Mouse (Mus musculus) embryonic facial prominence, embryonic 10.5 days (tissue): Measurements from ENCODE around the gene Pde4d. TPM values are rescaled to one million over a fixed set of nuclear protein-coding genes. Genes with fewer than 3 reads are reported as not detected.

Source experiments
- DNase-seq: peaks from one replicate; pipeline ENCODE4 v3.0.0-alpha.2; 2017; ENCODE audit warnings: low spot score
- H3K27ac ChIP-seq: fragments of 300-500 bp; sonication (generic); replicated peaks from 2 replicates; pipeline ENCODE4 v1.5.1; 2016; ENCODE audit warnings: mild to moderate bottlenecking
- H3K27me3 ChIP-seq: fragments of 300-500 bp; sonication (generic); replicated peaks from 2 replicates; pipeline ENCODE4 v1.6.1; 2016; ENCODE audit warnings: low read depth, mild to moderate bottlenecking; ENCODE audit not compliant: poor library complexity, severe bottlenecking
- H3K36me3 ChIP-seq: fragments of 300-500 bp; sonication (generic); replicated peaks from 2 replicates; pipeline ENCODE4 v1.6.1; 2016; ENCODE audit warnings: mild to moderate bottlenecking, moderate library complexity
- H3K4me1 ChIP-seq: fragments of 300-500 bp; sonication (generic); 2 replicates; pipeline ENCODE4 v1.6.1; 2016
- H3K4me3 ChIP-seq: fragments of 300-500 bp; sonication (generic); 2 replicates; pipeline ENCODE4 v1.5.1; 2016; ENCODE audit warnings: mild to moderate bottlenecking, moderate library complexity
- H3K9me3 ChIP-seq: fragments of 300-500 bp; sonication (generic); 2 replicates; pipeline ENCODE4 v1.6.1; 2016; ENCODE audit warnings: mild to moderate bottlenecking
- WGBS: fragments of 180-500 bp; shearing (Covaris S2); methylation state at CpG from one replicate; pipeline ENCODE4 v1.1.7; 2016; 5-methylcytosine and 5-hydroxymethylcytosine counted together
- polyA plus RNA-seq: library from polyadenylated mRNA; unstranded; fragments of >200 nt; fragmentation: Nextera tagmentation; extraction: Ambion mirVana; gene quantifications from 2 replicates; pipeline ENCODE4 v1.2.1, GENCODE M21; 2016

Gene Pde4d
- polyA plus RNA-seq, 1 experiment from 2014 or later: 19.7 TPM

DNA sequence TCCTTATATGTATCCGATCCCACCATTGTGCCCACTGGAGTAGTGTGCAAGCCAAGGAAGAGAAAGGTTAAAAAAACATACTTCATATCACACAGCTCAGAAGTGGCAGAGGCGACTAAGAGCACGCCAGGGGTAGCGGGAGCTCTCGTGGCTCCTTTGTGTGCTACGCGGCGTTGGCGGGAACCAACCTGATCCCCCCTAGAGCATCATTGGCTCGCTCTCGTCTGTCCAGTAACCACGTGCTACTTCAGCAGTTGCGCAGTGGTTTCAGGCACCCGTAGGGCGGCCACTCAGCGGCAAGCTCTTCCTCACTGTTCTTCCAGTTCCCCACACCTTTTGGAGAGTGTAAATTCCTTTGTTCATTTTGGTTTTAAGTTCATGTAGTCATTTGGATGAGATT, 758.9 kb downstream of the Pde4d start:
- 94% methylated on average over 16 of the region's 16 CpGs for WGBS
- peaks cover 10% of the 10 kb centered on the region for H3K4me1 ChIP-seq
- H3K36me3 ChIP-seq: no peaks in the 10 kb centered on the region
- no peak overlapping the region for H3K4me3 ChIP-seq
- no peak overlapping the region for H3K27ac ChIP-seq
- peaks cover 13% of the 10 kb centered on the region; the same call in 1 of the 2 replicates for H3K27me3 ChIP-seq
- no peaks in the 10 kb centered on the region for H3K9me3 ChIP-seq
- DNase-seq: no peak

DNA sequence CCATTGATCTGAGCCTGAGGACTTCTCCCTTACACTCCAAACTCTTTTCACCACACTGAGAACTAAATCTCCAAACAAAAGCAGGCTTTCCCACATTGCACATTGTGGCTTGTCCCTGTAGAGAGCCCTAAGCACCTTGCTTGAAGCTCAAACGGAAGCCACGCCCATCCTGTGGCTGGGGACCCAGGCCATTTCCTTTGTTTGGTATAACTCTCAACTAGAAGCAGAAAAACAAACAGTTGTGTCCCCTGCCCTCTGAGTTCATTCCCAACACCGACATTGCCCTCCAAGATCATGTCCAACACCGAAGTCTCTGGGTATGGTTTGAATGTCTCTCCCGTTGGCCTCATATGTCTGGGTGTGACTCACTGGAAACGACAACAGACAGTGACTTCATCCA, 759.7 kb downstream of the Pde4d start:
- H3K9me3 ChIP-seq: no peaks in the 10 kb centered on the region
- WGBS: 75% methylated on average over 6 of the region's 6 CpGs
- H3K36me3 ChIP-seq: no peaks in the 10 kb centered on the region
- no peak overlapping the region for H3K4me3 ChIP-seq
- no peak for DNase-seq
- peaks cover 10% of the 10 kb centered on the region for H3K4me1 ChIP-seq
- H3K27ac ChIP-seq: no peak overlapping the region
- peaks cover 13% of the 10 kb centered on the region; the same call in 1 of the 2 replicates for H3K27me3 ChIP-seq

DNA sequence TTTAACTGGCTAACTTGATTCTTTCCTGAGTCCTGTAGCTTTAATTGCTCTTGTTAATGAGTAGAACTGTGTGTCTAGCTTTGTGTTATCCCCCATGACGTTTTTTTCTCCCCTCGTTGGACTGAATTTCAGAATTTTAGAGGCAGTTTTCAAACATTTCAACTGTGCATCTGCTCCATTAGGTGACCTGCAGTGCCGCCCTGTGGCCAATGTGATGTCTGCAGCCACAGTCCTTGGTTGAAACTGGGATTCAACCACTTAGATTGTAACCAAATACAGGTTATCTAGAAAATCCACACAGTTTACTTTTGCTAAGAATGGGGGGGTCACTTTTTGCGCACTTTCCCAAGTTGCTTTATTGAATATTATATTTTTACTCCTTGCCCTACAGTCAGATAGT, 760.7 kb downstream of the Pde4d start:
- H3K9me3 ChIP-seq: no peaks in the 10 kb centered on the region
- no peak overlapping the region for H3K27ac ChIP-seq
- peaks cover 6% of the 10 kb centered on the region for H3K4me1 ChIP-seq
- no peak overlapping the region for H3K4me3 ChIP-seq
- DNase-seq: peak; percentile 78
- 6% methylated on average over 4 of the region's 4 CpGs for WGBS
- H3K36me3 ChIP-seq: no peaks in the 10 kb centered on the region
- peaks cover 13% of the 10 kb centered on the region; the same call in 1 of the 2 replicates for H3K27me3 ChIP-seq

DNA sequence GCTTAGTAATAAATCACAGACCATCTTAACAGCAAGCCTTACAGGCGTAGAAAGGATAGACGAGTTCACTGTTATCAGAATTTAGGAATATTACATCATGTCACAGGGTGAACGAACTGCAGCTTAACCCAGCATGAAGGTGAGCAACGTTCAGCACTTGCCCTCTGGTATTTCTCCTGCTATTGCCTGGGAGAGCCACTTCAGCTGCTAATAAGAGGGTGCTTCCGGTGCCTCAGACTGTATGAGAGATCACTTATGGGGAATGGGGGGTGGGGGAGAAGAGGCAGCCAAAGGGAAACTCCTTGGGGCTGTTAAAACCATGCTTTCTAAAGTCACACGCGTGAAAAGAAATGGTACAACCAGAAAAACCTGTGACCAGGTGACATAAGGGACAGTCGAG, 761.7 kb downstream of the Pde4d start:
- Histone ChIP-seq H3K4me3 (no peak overlapping the region), H3K4me1 (peaks cover 3% of the 10 kb centered on the region; the same call in 1 of the 2 replicates)

DNA sequence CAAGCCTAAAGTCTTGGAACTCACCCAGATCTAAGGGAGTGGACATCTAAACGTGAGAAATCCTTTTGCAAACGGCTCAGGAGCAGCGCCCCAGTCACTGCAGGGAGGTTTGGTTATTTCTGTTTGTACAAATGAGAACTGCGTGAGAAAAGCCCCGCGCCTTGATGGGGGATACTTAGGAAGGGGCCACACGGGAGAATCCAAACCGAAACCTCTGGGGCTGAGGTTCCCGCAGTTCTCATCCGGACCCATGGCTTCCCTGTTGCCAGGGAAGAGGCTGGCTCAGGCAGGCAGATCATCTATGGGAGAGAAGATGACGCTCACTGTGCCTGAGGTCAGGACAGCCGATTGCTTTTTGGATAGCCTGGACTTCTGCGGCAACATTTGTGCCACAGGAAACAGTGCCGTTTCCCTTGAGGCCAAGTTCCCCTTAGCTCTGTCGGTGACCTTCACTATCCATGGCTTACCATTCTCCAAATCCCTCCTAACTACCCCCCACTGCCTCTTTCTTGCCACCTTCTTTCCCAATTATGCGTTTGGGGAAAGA, 762.3 kb downstream of the Pde4d start:
- H3K27me3 ChIP-seq: peaks cover 13% of the 10 kb centered on the region; the same call in 1 of the 2 replicates
- no peaks in the 10 kb centered on the region for H3K36me3 ChIP-seq
- H3K27ac ChIP-seq: no peak overlapping the region
- no peak for DNase-seq
- no peaks in the 10 kb centered on the region for H3K9me3 ChIP-seq
- peaks cover 3% of the 10 kb centered on the region; the same call in 1 of the 2 replicates for H3K4me1 ChIP-seq
- no peak overlapping the region for H3K4me3 ChIP-seq
- WGBS: 57% methylated on average over 16 of the region's 16 CpGs

More for the DNA sequence above, 761.7 kb downstream of the Pde4d start:
- no peaks in the 10 kb centered on the region for H3K9me3 ChIP-seq
- no peak for DNase-seq
- 66% methylated on average over 8 of the region's 8 CpGs for WGBS
- H3K27ac ChIP-seq: no peak overlapping the region
- H3K36me3 ChIP-seq: no peaks in the 10 kb centered on the region
- H3K27me3 ChIP-seq: peaks cover 13% of the 10 kb centered on the region; the same call in 1 of the 2 replicates

DNA sequence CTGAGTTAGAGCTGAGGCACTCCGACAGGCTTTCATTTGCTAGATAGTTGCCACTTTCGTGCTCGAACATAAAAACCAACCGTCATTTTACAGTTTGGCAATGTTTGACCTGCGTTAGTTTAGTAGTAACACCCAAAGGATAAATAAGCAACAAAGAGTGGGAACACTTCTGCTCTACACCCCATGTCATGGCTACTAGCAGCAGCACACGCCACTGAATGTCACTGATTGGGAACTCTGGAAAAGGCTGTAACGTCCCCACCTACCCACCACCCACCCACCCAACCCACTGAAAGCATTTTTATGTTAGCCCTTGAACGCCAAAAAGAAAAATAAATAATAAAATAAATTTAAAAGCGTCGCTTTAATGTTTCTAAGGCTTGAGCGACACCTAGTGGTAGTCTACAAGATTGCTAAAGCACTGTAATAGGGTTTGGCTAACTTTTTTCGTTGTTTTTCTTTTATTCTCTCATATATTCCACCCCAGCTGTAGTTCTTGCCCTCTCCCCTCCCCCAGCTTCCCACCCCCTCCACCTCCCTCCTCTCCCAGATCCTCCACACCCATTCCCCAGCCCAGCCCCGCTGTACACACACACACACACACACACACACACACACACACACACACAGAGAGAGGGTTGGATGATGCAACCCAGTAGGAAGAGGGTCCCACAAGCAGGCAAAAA, 763.2 kb downstream of the Pde4d start:
- 32% methylated on average over 13 of the region's 13 CpGs for WGBS
- no peaks in the 10 kb centered on the region for H3K36me3 ChIP-seq
- peaks cover 3% of the 10 kb centered on the region; the same call in 1 of the 2 replicates for H3K4me1 ChIP-seq
- no peak overlapping the region for H3K27ac ChIP-seq
- H3K4me3 ChIP-seq: peak overlapping the region; percentile 30; the same call in 1 of the 2 replicates
- peaks cover 13% of the 10 kb centered on the region; the same call in 1 of the 2 replicates for H3K27me3 ChIP-seq
- no peaks in the 10 kb centered on the region for H3K9me3 ChIP-seq
- no peak for DNase-seq

DNA sequence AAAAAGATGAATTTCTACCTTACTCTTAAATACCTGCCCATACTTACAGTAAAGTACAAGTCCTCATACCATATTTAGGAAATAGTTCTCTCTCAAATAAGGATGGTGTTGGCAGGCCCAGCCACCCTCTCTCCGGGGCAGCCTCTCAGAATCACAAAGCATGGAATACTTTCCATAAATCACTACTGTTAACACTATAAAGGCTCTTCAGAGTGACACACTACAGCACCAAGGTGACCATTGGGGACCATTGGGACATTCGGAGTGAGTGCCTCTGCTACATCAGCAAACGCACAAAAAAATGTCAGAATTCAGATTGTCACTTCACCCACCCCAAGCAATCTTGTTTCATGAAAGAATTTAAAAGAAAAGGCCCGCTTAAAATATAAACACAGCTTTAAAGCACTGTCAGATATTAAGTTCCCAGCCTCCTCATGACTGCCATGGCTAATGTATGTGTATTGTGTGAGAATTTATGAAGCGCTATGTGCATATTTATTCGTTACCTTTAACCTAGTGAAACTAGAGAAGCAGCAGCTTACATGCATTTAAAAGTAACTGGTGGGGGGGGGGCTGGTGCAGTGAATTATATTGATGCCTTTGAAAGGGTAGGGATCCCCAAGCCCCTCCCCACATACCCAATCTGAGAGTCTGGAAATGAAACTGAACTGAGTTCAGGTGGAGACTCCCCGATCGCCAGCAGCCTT, 769.4 kb downstream of the Pde4d start:
- no peak overlapping the region for H3K4me3 ChIP-seq
- WGBS: 89% methylated on average over 8 of the region's 8 CpGs
- DNase-seq: peak; percentile 5
- no peaks in the 10 kb centered on the region for H3K27me3 ChIP-seq
- no peaks in the 10 kb centered on the region for H3K9me3 ChIP-seq
- no peaks in the 10 kb centered on the region for H3K4me1 ChIP-seq
- no peak overlapping the region for H3K27ac ChIP-seq
- H3K36me3 ChIP-seq: no peaks in the 10 kb centered on the region

DNA sequence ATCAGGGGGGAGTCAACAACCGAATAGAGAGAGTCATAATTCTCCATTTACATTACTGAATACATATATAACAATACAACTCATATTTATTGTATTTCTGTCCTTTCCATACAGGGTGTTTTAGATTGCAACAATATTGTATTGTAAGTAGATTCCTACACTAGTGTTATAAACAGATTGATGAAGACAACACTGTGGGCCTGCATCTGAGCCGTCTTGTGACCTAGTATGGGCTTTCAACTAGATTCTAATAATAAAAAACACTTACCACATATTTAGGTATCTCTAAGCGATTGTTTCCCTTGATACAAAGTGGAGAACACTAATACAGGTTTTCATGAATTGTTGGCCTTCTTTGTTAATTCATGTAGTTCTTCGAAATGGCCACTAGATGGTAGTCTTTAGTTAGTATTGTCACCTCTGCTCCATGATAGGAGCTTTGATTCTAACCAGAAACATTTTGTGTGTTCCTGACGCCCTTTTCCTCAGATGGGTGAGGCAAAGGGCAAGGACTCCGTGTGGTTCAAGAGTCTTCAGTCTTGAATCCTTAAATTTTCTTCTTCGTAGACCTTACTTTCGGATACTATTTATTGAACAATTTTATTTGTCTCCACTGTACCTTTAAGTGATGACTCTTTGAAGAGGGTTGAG, 779.3 kb downstream of the Pde4d start:
- Histone ChIP-seq H3K9me3 (no peaks in the 10 kb centered on the region), H3K27me3 (no peaks in the 10 kb centered on the region), H3K36me3 (no peaks in the 10 kb centered on the region), H3K4me1 (peaks cover 39% of the 10 kb centered on the region), H3K4me3 (peak overlapping the region; percentile 21; the same call in 1 of the 2 replicates), H3K27ac (no peak overlapping the region)
- DNase-seq: no peak
- 28% methylated on average over 8 of the region's 8 CpGs for WGBS

DNA sequence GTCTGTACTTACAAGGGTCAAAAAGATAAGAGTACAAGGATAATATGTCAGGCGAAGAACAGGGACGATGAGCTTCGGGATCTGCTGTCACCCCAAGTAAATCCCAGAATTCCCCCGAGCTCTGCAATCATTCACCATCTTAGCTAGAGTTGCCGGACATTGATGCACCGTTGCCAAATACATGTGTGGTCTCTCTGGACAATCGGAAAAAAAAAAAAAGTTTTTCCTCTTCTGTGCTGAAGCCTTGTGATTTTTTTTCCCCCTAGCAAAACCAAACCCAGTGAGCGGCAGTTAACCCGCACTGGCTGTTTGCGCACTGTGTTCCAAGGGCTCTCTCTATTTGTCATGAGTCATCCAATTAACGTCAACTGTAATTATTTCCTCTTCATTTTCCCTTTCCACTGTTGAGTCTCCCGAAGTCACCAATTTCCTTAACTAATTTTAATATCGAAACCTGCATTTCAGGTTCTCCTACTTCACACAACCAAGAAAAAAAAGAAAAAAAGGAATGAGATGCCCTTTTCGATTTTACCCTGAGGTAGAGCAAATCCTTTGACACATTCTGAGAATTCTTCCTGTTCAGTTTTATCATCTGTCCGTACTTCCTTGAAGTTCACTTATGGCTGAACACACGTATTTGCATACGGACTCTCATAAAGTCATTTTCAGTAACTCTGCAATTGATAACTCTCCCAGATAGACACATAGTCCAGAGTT, 780.0 kb downstream of the Pde4d start:
- H3K4me3 ChIP-seq: peak overlapping the region; percentile 21; the same call in 1 of the 2 replicates
- H3K4me1 ChIP-seq: peaks cover 46% of the 10 kb centered on the region
- no peaks in the 10 kb centered on the region for H3K27me3 ChIP-seq
- H3K9me3 ChIP-seq: no peaks in the 10 kb centered on the region
- no peak for DNase-seq
- no peaks in the 10 kb centered on the region for H3K36me3 ChIP-seq
- H3K27ac ChIP-seq: no peak overlapping the region
- 59% methylated on average over 17 of the region's 17 CpGs for WGBS

DNA sequence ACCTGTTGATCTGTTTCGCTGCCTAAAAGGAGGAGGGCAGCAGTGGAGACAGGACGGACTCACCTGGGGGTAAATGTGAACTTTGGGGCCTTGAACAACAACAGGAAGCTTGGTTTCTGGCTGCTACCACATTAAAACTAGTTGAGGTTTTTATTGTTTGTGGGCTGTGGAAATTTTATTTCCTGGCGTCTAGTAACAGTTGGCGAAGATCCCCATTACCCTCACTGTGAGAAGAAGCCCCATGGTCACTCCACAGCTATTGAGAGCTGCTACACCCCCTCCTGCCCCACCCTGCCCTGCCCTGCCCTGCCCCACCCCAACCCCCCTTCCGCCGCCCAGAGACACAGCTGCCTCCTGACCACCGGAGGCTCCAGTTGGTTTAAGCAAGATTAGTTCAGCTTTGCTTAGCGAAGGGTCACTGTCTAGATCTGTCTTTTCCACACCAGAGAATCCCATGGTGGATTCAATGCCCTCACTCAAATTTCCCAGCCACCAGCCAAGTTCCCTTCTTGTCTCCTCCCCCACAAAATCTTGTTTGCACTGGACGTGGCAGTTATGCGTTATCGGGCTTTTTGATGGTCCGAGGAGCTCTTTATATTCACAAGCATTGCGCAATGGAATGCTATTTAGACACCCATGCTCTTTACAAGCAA, 780.7 kb downstream of the Pde4d start:
- H3K9me3 ChIP-seq: no peaks in the 10 kb centered on the region

DNA sequence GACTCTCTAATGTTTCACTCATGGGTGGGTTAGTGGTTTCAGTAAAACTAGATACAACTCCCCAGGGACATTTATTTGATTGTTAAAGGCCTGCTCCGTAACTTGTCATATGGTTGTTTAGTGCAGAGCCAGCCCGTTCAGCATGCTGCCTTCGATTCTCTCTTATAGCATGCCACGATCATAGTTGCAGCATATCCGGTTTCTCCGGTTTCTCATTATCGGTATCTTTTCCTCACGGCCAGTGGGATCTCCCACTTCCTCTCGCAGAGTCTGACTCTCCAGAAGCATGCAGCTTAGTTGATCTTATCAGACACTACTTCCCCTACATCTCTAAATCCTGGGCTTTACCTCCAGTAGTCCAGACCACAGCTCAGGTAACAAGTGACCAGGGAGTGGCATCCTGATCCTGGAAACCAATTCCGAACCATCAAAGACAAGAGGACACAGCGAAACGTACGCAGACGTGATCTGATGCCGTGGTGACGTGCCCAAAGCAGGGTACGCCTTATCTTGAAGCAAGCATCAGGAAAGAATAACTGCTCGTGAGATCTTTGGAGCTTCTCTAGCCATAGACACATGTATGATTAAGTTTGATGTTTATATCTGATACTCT, 782.2 kb downstream of the Pde4d start:
- no peaks in the 10 kb centered on the region for H3K27me3 ChIP-seq
- no peak overlapping the region for H3K4me3 ChIP-seq
- no peaks in the 10 kb centered on the region for H3K9me3 ChIP-seq
- no peak for DNase-seq
- 80% methylated on average over 18 of the region's 18 CpGs for WGBS
- no peaks in the 10 kb centered on the region for H3K36me3 ChIP-seq
- H3K27ac ChIP-seq: no peak overlapping the region
- H3K4me1 ChIP-seq: peaks cover 48% of the 10 kb centered on the region

More for the DNA sequence above, 780.7 kb downstream of the Pde4d start:
- H3K4me1 ChIP-seq: peaks cover 48% of the 10 kb centered on the region
- no peak for DNase-seq
- WGBS: 61% methylated on average over 13 of the region's 13 CpGs
- H3K27me3 ChIP-seq: no peaks in the 10 kb centered on the region
- H3K4me3 ChIP-seq: no peak overlapping the region
- H3K36me3 ChIP-seq: no peaks in the 10 kb centered on the region
- no peak overlapping the region for H3K27ac ChIP-seq
